Mouse (Mus musculus): ENCODE data around the gene Brd3.

DNA sequence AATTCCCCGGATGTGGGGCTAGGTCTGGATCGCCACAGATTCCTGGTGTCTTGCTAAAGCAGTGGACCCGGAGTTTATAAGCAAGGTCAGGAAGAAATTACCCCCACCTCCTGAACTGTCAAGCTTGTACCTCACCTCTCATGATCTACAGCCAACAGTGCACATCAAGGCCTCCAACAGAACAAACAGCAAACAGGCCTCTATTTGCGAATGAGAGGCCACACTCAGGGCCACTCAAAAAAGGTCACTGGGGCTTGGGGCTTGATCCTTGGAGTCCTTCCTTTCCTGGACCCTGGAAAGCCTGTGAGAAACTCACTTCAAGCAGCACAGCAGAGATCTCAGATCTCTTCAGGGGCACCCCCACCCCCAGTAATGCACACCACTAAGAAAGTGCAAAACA, 33.6 kb downstream of the Brd3 start:
- TF ChIP-seq CTCF (IDR thresholded peaks at IDR 0.05; ENCODE audit: low read depth) (no peak), EP300 (IDR thresholded peaks at IDR 0.05; ENCODE audit: low read depth) (no peak)
